In the genomic region with DNA sequence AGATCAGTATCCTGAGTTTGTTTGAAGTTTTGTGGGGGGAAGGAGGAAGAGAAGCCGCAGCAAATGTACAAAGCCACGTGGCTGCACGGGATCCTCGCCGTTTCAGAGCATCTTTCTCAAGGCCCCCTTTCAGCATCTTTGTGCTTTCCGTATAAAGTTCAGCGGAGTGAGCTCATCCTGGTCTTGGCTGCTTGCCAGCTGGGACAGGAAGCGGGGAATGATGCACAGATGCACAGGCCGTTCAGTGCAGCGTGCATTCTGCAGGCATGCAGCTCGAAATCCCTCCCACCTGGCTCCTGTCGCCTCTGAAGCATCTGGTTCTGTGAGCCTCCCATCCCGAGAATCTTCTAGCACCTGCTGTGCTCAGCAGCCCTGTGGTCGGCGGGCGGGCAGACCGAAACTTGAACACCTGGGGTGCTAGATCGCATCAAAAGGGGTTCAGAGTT, we compare ENCODE assay signal across 8 mouse cellular contexts.
DNase-seq lines count a peak whose midpoint lies in the region; ATAC-seq and TF ChIP-seq lines count a peak whose summit lies in the region.

No protein-coding gene starts in this region.

- ATAC-seq in embryonic facial prominence, embryonic 12.5 days (ENCODE audit: insufficient number of reproducible peaks, insufficient read depth, low FRiP score, low TSS enrichment), result no peak
- ATAC-seq in kidney, embryonic 14.5 days (ENCODE audit: low FRiP score, low TSS enrichment), result peak; percentile 37; the same call in 1 of the 2 replicates
- ATAC-seq in limb, embryonic 14.5 days (ENCODE audit: low FRiP score, low read depth), result peak; percentile 74; the same call in 1 of the 2 replicates
- ATAC-seq in neural tube, embryonic 15.5 days (ENCODE audit: low FRiP score), result peak; percentile 77

- H3K4me3 ChIP-seq in embryonic facial prominence, embryonic 12.5 days, result no peak overlapping the region
- H3K4me3 ChIP-seq in kidney, embryonic 14.5 days (ENCODE audit: low read length), result no peak overlapping the region
- H3K4me3 ChIP-seq in limb, embryonic 14.5 days (replicated peaks; ENCODE audit: low read length), result no peak overlapping the region
- no peak overlapping the region for H3K4me3 ChIP-seq in neural tube, embryonic 15.5 days (replicated peaks)

- H3K27me3 ChIP-seq in embryonic facial prominence, embryonic 12.5 days, result no peaks in the 10 kb centered on the region
- no peaks in the 10 kb centered on the region for H3K27me3 ChIP-seq in kidney, embryonic 14.5 days (ENCODE audit: control insufficient read depth, insufficient read depth, low read length)
- H3K27me3 ChIP-seq in limb, embryonic 14.5 days (ENCODE audit: control insufficient read depth, insufficient read depth, low read length), result no peaks in the 10 kb centered on the region
- no peaks in the 10 kb centered on the region for H3K27me3 ChIP-seq in neural tube, embryonic 15.5 days (replicated peaks)

- whole genome bisulfite sequencing in embryonic facial prominence, embryonic 12.5 days, result 9% methylated on average over 18 of the region's 18 CpGs
- WGBS in kidney, embryonic 14.5 days, result 13% methylated on average over 18 of the region's 18 CpGs
- 3% methylated on average over 18 of the region's 18 CpGs for WGBS in limb, embryonic 14.5 days
- WGBS in neural tube, embryonic 15.5 days, result 8% methylated on average over 18 of the region's 18 CpGs

- H3K27ac ChIP-seq in embryonic facial prominence, embryonic 12.5 days, result no peak overlapping the region
- no peak overlapping the region for H3K27ac ChIP-seq in kidney, embryonic 14.5 days (ENCODE audit: low read depth, low read length)
- H3K27ac ChIP-seq in limb, embryonic 14.5 days (replicated peaks; ENCODE audit: low read depth, low read length), result no peak overlapping the region
- H3K27ac ChIP-seq in neural tube, embryonic 15.5 days (replicated peaks), result peak overlapping the region; percentile 48; the same call in 1 of the 2 replicates

- H3K36me3 ChIP-seq in embryonic facial prominence, embryonic 12.5 days, result no peaks in the 10 kb centered on the region
- H3K36me3 ChIP-seq in kidney, embryonic 14.5 days (ENCODE audit: control insufficient read depth, insufficient read depth, low read length), result no peaks in the 10 kb centered on the region
- H3K36me3 ChIP-seq in limb, embryonic 14.5 days (ENCODE audit: control insufficient read depth, insufficient read depth, low read length), result no peaks in the 10 kb centered on the region
- no peaks in the 10 kb centered on the region for H3K36me3 ChIP-seq in neural tube, embryonic 15.5 days

- H3K4me1 ChIP-seq in embryonic facial prominence, embryonic 12.5 days, result peaks cover 39% of the 10 kb centered on the region
- H3K4me1 ChIP-seq in kidney, embryonic 14.5 days (ENCODE audit: control insufficient read depth, insufficient read depth, low read length), result peaks cover 4% of the 10 kb centered on the region
- peaks cover 33% of the 10 kb centered on the region for H3K4me1 ChIP-seq in limb, embryonic 14.5 days (ENCODE audit: control insufficient read depth, insufficient read depth, low read length)
- H3K4me1 ChIP-seq in neural tube, embryonic 15.5 days, result peaks cover 35% of the 10 kb centered on the region

- H3K9ac ChIP-seq in embryonic facial prominence, embryonic 12.5 days, result no peak overlapping the region
- H3K9ac ChIP-seq in kidney, embryonic 14.5 days (ENCODE audit: low read depth, low read length), result no peak overlapping the region
- no peak overlapping the region for H3K9ac ChIP-seq in limb, embryonic 14.5 days (ENCODE audit: low read depth, low read length, severe bottlenecking)
- peak overlapping the region; percentile 26 for H3K9ac ChIP-seq in neural tube, embryonic 15.5 days (replicated peaks)

- H3K4me2 ChIP-seq in embryonic facial prominence, embryonic 12.5 days (replicated peaks), result peak overlapping the region; percentile 27
- peak overlapping the region; percentile 15; the same call in 1 of the 2 replicates for H3K4me2 ChIP-seq in kidney, embryonic 14.5 days (replicated peaks; ENCODE audit: low read depth, low read length)
- peak overlapping the region; percentile 21; the same call in 1 of the 2 replicates for H3K4me2 ChIP-seq in limb, embryonic 14.5 days (replicated peaks; ENCODE audit: low read depth, low read length, severe bottlenecking)
- H3K4me2 ChIP-seq in neural tube, embryonic 15.5 days, result peak overlapping the region; percentile 47

- peak; percentile 73 for DNase-seq in urinary bladder, postnatal 14 days (ENCODE audit: low spot score)
- DNase-seq in urinary bladder, adult 2 months (ENCODE audit: low spot score), result no peak
- DNase-seq in heart, adult 9 months (ENCODE audit: low spot score in 2 of 2), result peak; percentile 58 to 67
- DNase-seq in limb, embryonic 14.5 days (ENCODE audit: low spot score), result peak; percentile 81
- no peak for DNase-seq in spleen, postnatal 4 days (ENCODE audit: low spot score in 2 of 2)

- H3K9me3 ChIP-seq in embryonic facial prominence, embryonic 12.5 days, result no peaks in the 10 kb centered on the region
- H3K9me3 ChIP-seq in kidney, embryonic 14.5 days (ENCODE audit: control insufficient read depth, low read length), result no peaks in the 10 kb centered on the region
- H3K9me3 ChIP-seq in limb, embryonic 14.5 days (ENCODE audit: control insufficient read depth, low read length), result no peaks in the 10 kb centered on the region
- no peaks in the 10 kb centered on the region for H3K9me3 ChIP-seq in neural tube, embryonic 15.5 days (replicated peaks)

- no peak for TF ChIP-seq POLR2A in limb, embryonic 14.5 days (IDR thresholded peaks at IDR 0.05; ENCODE audit: borderline replicate concordance, extremely low read depth, insufficient read depth, insufficient read length)

Comparison
In these comparisons a context has a peak if more than half of its experiments do, and no peak if none do; other contexts are left out.
1. DNase-seq: peak in urinary bladder, postnatal 14 days (single experiment), heart, adult 9 months (2 of 2) and limb, embryonic 14.5 days (single experiment); none in urinary bladder, adult 2 months (single experiment) and spleen, postnatal 4 days (0 of 2).
2. Peak in every context shown above with its lines, with median percentiles within 50 percentile points of each other: H3K4me2 ChIP-seq.